In the genomic region with DNA sequence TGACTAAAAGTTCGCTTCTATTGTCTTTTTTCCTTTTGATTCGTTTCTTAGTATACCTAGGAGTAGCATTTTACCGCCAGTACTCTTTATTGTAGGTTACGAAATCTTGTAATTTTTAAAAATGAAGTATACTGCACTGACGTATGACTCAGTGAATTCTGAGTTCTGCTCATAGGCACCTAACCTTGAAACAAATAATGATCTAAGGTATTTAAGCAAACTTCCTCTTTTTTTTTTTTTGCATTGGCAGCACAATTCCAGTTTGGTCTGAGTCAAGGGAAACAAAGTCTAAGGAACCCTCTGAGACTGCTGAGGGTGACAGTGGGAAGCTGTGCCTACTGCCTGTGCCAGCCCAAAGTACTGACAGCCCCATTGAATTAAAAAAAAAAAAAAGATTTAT, we compare ENCODE assay signal across 35 mouse cellular contexts. TPM values are rescaled to one million over a fixed set of nuclear protein-coding genes. Genes with fewer than 3 reads are reported as not detected.
"Had no signal": no experiment of that assay in that cellular context is flagged by ENCODE, and none has a peak within 500 bp of the region (broad histone marks: within the 10 kb centered on the region; RNA-seq: fewer than 3 reads in every experiment).

No protein-coding gene starts in this region.

- H3K9me3 ChIP-seq: limb, embryonic 10.5 days; limb, embryonic 12.5 days; limb, embryonic 13.5 days; limb, embryonic 15.5 days; liver, embryonic 13.5 days; liver, embryonic 15.5 days; lung, embryonic 15.5 days; midbrain, embryonic 12.5 days; midbrain, embryonic 13.5 days; midbrain, embryonic 15.5 days had no signal

- H3K4me3 ChIP-seq: left cerebral cortex, adult 2 months; limb, embryonic 10.5 days; limb, embryonic 12.5 days; limb, embryonic 13.5 days; limb, embryonic 15.5 days; liver, embryonic 12.5 days; liver, embryonic 13.5 days; liver, embryonic 15.5 days; lung, embryonic 15.5 days; megakaryocyte, embryonic 14.5 days; midbrain, embryonic 10.5 days; midbrain, embryonic 12.5 days; midbrain, embryonic 13.5 days; midbrain, embryonic 15.5 days; myocyte had no signal

- ATAC-seq: liver, embryonic 12.5 days; liver, postnatal 0 days; lung, postnatal 0 days; midbrain, embryonic 13.5 days; midbrain, embryonic 15.5 days; midbrain, embryonic 16.5 days had no signal

- DNase-seq: left cerebral cortex, postnatal 4 days; liver; liver, embryonic 13.5 days; liver, postnatal 0 days; lung, adult 18-20 months; lung, adult 2 months; lung, embryonic 14.5 days; lung, postnatal 10 days; lung, postnatal 14 days; lung, postnatal 36 days; lung, postnatal 4 days; midbrain, embryonic 14.5 days had no signal

- H3K27me3 ChIP-seq: limb, embryonic 12.5 days; limb, embryonic 13.5 days; limb, embryonic 15.5 days; liver, embryonic 12.5 days; liver, embryonic 13.5 days; liver, embryonic 15.5 days; lung, embryonic 15.5 days; megakaryocyte, embryonic 14.5 days; midbrain, embryonic 12.5 days; midbrain, embryonic 13.5 days; midbrain, embryonic 15.5 days had no signal

- H3K27ac ChIP-seq: left cerebral cortex, adult 2 months; limb, embryonic 10.5 days; limb, embryonic 12.5 days; limb, embryonic 13.5 days; limb, embryonic 15.5 days; liver, embryonic 12.5 days; liver, embryonic 13.5 days; liver, embryonic 14.5 days; liver, embryonic 15.5 days; lung, embryonic 15.5 days; macrophage; midbrain, embryonic 10.5 days; midbrain, embryonic 12.5 days; midbrain, embryonic 13.5 days; midbrain, embryonic 15.5 days had no signal

- H3K4me1 ChIP-seq: limb, embryonic 10.5 days; limb, embryonic 12.5 days; limb, embryonic 13.5 days; limb, embryonic 15.5 days; liver, embryonic 15.5 days; lung, embryonic 15.5 days; midbrain, embryonic 10.5 days; midbrain, embryonic 12.5 days; midbrain, embryonic 13.5 days; midbrain, embryonic 15.5 days had no signal

- H3K9ac ChIP-seq: limb, embryonic 12.5 days; limb, embryonic 13.5 days; limb, embryonic 15.5 days; liver, embryonic 12.5 days; liver, embryonic 13.5 days; liver, embryonic 14.5 days; liver, embryonic 15.5 days; liver, postnatal 0 days; lung, embryonic 14.5 days; lung, embryonic 15.5 days; midbrain, embryonic 12.5 days; midbrain, embryonic 13.5 days; midbrain, embryonic 15.5 days had no signal

RNA-seq across cellular contexts. Expression of gene Vinac1, which starts 35.5 kb away (rescaled TPM):
- total RNA-seq: megakaryocyte progenitor cell, adult 5-6 weeks; megakaryocyte-erythroid progenitor cell, adult 5-6 weeks; monocyte, adult 5-6 weeks had no signal
- polyA plus RNA-seq: limb, embryonic 10.5 days; limb, embryonic 11.5 days; liver, embryonic 13.5 days; liver, embryonic 15.5 days; liver, embryonic 16.5 days; liver, postnatal 0 days; macrophage had no signal
